Mouse (Mus musculus) lung, embryonic 15.5 days (tissue): ENCODE data around the gene Ppif. TPM values are rescaled to one million over a fixed set of nuclear protein-coding genes. Genes with fewer than 3 reads are reported as not detected.

Source experiments
- ATAC-seq: fragments of 200-750 bp; cut with Nextera tagmentation; 2 replicates; pipeline ENCODE4 v1.8.0; 2017; ENCODE audit warnings: moderate number of reproducible peaks, borderline replicate concordance; ENCODE audit not compliant: low FRiP score, low TSS enrichment; ENCODE audit errors: extremely low read depth
- H3K27ac ChIP-seq: fragments of 300-500 bp; sonication (generic); 2 replicates; pipeline ENCODE4 v1.5.1; 2015; ENCODE audit warnings: moderate library complexity, mild to moderate bottlenecking, inconsistent platforms
- H3K27me3 ChIP-seq: fragments of 300-500 bp; sonication (generic); 2 replicates; pipeline ENCODE4 v1.6.1; 2015; ENCODE audit warnings: inconsistent platforms
- H3K36me3 ChIP-seq: fragments of 300-500 bp; sonication (generic); 2 replicates; pipeline ENCODE4 v1.6.1; 2015; ENCODE audit warnings: inconsistent platforms
- H3K4me1 ChIP-seq: fragments of 300-500 bp; sonication (generic); 2 replicates; pipeline ENCODE4 v1.6.1; 2015; ENCODE audit warnings: inconsistent platforms
- H3K4me2 ChIP-seq: fragments of 300-500 bp; sonication (generic); 2 replicates; pipeline ENCODE4 v1.6.1; 2015; ENCODE audit warnings: inconsistent platforms, mild to moderate bottlenecking, moderate library complexity
- H3K4me3 ChIP-seq: fragments of 300-500 bp; sonication (generic); 2 replicates; pipeline ENCODE4 v1.5.1; 2015; ENCODE audit warnings: mild to moderate bottlenecking, inconsistent platforms
- H3K9ac ChIP-seq: fragments of 300-500 bp; sonication (generic); 2 replicates; pipeline ENCODE4 v1.6.1; 2015; ENCODE audit warnings: inconsistent platforms
- H3K9me3 ChIP-seq: fragments of 300-500 bp; sonication (generic); 2 replicates; pipeline ENCODE4 v1.6.1; 2016; ENCODE audit warnings: inconsistent platforms
- WGBS: fragments of 180-500 bp; shearing (Covaris S2); methylation state at CpG from one replicate; pipeline ENCODE4 v1.1.7; 2015; 5-methylcytosine and 5-hydroxymethylcytosine counted together
- polyA plus RNA-seq: library from polyadenylated mRNA; unstranded; fragments of >200 nt; fragmentation: Nextera tagmentation; extraction: Ambion mirVana; gene quantifications from 2 replicates; pipeline ENCODE4 v1.2.1, GENCODE M21; 2015

Ppif gene
- polyA plus RNA-seq, 1 experiment from 2014 or later, result 24.3 TPM

DNA sequence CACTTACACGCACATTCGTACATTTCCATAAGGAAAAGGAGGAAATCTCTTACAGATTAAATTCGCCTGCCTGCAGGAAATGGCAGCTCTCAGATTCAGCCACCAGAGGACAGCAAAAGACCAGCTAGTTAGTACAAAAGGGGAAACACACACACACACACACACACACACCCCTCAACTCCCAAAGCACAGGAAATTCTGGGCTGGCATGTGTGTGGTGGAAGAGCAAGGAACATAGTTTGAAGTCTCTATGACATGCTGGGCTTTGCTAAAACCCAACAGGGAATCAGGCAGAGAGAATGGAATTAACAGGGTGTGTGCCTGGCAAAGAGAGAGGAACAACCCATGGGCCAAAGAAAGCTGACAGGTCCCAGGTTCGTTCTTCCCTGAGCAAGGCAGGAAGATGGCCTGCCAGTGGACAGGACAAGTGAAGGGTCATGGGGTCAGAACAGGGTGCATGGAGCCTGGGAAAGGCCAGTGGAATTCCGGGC, 13.8 kb downstream of the Ppif start:
- no peaks in the 10 kb centered on the region for H3K36me3 ChIP-seq
- no peak overlapping the region for H3K9ac ChIP-seq
- no peaks in the 10 kb centered on the region for H3K27me3 ChIP-seq
- H3K27ac ChIP-seq, result peak overlapping the region; percentile 88
- no peak overlapping the region for H3K4me2 ChIP-seq
- peaks cover 45% of the 10 kb centered on the region for H3K4me1 ChIP-seq
- 33% methylated on average over 5 of the region's 5 CpGs for WGBS
- ATAC-seq, result no peak
- no peaks in the 10 kb centered on the region for H3K9me3 ChIP-seq
- H3K4me3 ChIP-seq, result no peak overlapping the region

DNA sequence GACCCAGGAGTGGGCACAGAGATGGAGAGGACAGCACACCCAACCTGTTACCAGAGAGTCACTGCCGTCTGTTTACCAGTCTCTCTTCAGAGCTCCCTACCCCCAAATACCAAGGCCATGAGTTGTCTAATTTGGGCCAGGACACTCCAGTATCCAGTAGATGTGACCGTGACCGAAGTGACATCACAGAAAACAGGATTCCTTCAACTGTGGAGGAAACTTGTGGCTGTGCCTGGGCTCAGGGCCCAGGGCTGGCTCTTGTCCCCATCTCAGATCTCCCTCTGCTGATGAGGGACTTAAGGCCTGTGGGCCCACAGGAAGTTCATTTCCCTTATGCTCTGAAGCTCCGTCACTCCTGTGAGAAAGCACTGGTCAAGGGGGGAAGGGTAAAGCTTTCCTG, 14.5 kb downstream of the Ppif start:
- H3K4me2 ChIP-seq, result no peak overlapping the region
- H3K36me3 ChIP-seq, result no peaks in the 10 kb centered on the region
- H3K4me3 ChIP-seq, result no peak overlapping the region
- no peaks in the 10 kb centered on the region for H3K27me3 ChIP-seq
- 30% methylated on average over 4 of the region's 4 CpGs for WGBS
- ATAC-seq, result peak; percentile 47
- peak overlapping the region; percentile 88 for H3K27ac ChIP-seq
- H3K4me1 ChIP-seq, result peaks cover 45% of the 10 kb centered on the region
- H3K9me3 ChIP-seq, result no peaks in the 10 kb centered on the region
- no peak overlapping the region for H3K9ac ChIP-seq

DNA sequence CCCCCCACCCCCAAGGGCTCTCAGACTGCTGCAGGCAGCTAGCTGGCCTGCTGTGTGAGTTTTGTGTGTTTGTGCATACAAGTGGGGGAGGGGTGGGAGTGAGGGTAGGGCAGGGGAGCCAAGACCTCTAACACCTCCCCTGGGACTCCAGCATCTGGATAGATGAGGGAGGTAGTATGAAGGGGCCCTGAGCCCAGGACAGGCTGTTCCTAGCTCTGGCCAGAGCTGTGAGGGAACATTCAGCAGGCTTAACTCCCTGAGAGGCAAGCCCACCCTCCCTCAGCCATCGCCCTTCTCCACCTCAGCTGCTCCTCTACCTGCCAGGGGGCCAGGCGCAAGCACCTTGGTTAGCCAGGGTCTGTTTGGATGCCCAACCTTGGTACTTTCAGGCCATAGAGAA, 15.0 kb downstream of the Ppif start:
- Histone ChIP-seq H3K4me1 (peaks cover 45% of the 10 kb centered on the region), H3K27me3 (no peaks in the 10 kb centered on the region), H3K27ac (peak overlapping the region; percentile 88), H3K9ac (no peak overlapping the region), H3K4me2 (no peak overlapping the region), H3K9me3 (no peaks in the 10 kb centered on the region), H3K36me3 (no peaks in the 10 kb centered on the region), H3K4me3 (no peak overlapping the region)
- 86% methylated on average over 2 of the region's 2 CpGs for WGBS
- ATAC-seq, result peak; percentile 6; the same call in 1 of the 2 replicates

DNA sequence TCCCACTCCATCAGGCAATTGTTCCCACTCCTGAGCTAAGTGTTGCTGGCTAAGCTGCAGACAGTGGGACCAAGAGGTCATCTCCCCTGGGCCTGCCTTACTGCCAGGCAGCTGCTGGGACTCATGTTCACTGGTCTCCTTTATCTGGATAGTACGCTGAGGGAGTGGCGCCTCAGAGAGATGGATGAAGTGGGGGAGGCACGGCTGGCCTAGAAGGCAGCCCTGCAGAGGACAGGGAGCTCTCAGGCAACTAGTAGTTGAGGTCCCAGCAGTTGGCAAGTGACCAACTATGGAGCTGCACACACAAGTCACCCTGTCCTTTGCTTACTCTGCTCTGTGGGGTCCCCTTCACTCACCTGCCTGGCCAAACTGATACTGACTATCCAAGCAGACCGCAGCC, 16.1 kb downstream of the Ppif start:
- Histone ChIP-seq H3K27ac (peak overlapping the region; percentile 88), H3K36me3 (peaks cover 4% of the 10 kb centered on the region; the same call in 1 of the 2 replicates), H3K4me2 (no peak overlapping the region), H3K27me3 (no peaks in the 10 kb centered on the region), H3K4me3 (no peak overlapping the region), H3K9me3 (no peaks in the 10 kb centered on the region), H3K4me1 (peaks cover 45% of the 10 kb centered on the region), H3K9ac (no peak overlapping the region)
- ATAC-seq, result peak; percentile 70
- 11% methylated on average over 4 of the region's 4 CpGs for WGBS

DNA sequence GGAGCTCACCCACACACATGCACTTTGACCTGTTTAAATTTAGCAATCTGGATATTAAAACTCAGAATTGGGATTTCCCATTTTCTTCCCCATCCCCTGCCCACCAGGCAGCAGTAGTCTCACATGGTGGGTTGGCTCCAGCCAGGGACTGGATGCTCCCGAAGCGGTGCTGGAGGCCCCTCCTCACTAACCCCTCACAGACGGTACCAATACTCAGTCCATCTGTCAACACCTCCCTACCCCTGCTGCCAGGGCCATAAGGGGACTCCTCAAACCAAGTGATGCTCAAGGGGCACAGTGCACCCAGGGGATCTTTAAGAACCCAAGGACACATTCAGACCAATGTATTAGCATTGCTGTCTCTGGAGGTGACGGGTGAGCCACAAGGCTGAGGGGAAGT, 16.7 kb downstream of the Ppif start:
- 0 out of 2 replicates have a peak, but pooled peaks have one; percentile 24 for ATAC-seq
- 45% methylated on average over 4 of the region's 4 CpGs for WGBS
- Histone ChIP-seq H3K4me3 (no peak overlapping the region), H3K4me1 (peaks cover 45% of the 10 kb centered on the region), H3K4me2 (no peak overlapping the region), H3K36me3 (peaks cover 5% of the 10 kb centered on the region; the same call in 1 of the 2 replicates), H3K9ac (no peak overlapping the region), H3K27me3 (no peaks in the 10 kb centered on the region), H3K27ac (peak overlapping the region; percentile 88), H3K9me3 (no peaks in the 10 kb centered on the region)

DNA sequence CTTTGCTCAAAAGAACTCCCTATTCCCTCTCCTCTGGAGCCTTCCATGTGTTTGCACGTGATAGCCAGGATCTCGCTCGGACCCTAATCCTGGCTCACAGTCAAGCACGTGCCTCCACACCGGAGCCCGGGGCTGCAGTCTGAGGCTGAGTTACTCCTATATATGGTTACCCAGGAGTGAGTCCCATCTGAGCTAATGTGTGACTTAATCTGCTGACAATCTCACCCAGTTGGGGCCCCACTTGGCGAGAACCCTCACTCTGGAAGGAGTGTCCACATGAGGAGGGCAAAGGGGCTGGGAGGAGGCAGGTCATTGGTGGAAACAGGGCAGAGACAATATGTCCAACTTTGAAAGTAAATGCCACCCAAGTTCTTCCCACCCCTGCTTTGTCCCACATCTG, 17.2 kb downstream of the Ppif start:
- Histone ChIP-seq H3K27me3 (no peaks in the 10 kb centered on the region), H3K4me2 (no peak overlapping the region), H3K9me3 (no peaks in the 10 kb centered on the region), H3K4me1 (peaks cover 45% of the 10 kb centered on the region), H3K27ac (peak overlapping the region; percentile 88), H3K4me3 (no peak overlapping the region), H3K36me3 (peaks cover 5% of the 10 kb centered on the region; the same call in 1 of the 2 replicates), H3K9ac (no peak overlapping the region)
- 20% methylated on average over 7 of the region's 7 CpGs for WGBS
- ATAC-seq, result no peak

DNA sequence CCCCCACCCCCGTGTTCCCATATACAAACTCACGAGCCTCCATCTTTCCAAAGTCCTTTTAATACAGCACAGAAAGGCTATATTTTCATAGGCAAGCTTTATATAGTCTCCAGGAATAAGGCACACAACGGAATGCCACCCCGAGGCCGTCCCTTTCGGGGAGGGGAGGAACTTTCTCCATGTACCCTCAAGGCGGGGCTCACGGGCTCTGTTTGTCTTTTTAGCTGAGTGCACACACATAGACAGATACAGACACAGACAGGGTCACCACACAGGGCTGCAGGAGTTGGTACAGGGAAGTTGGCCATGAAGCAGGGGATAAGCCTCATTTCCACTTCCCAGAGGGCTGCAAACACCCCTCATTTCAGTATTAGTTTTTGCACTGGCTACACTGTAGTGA, 17.6 kb downstream of the Ppif start:
- peaks cover 48% of the 10 kb centered on the region for H3K4me1 ChIP-seq
- ATAC-seq, result no peak
- no peaks in the 10 kb centered on the region for H3K9me3 ChIP-seq
- H3K9ac ChIP-seq, result no peak overlapping the region
- H3K4me3 ChIP-seq, result no peak overlapping the region
- H3K27ac ChIP-seq, result peak overlapping the region; percentile 88
- no peaks in the 10 kb centered on the region for H3K27me3 ChIP-seq
- WGBS, result 17% methylated on average over 8 of the region's 8 CpGs
- no peak overlapping the region for H3K4me2 ChIP-seq
- H3K36me3 ChIP-seq, result peaks cover 5% of the 10 kb centered on the region; the same call in 1 of the 2 replicates

DNA sequence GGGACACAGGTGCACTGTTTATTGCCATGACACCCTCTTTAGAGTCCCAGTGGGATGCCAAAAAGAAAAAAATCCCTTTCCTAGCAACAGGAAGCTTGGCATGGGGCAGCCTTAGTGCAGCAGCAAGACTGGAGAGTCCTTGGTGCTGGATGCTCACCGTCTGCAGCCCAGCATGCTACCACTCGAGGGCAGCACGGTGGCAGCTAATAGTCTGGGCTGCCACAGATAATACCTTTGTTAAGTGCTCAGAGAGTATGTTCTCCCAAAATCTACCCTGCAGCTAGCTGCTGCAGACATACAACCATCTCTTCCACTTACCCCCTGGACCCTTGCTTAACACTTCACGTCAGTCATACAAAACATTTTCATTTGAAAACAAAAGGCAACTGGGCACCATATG, 19.5 kb downstream of the Ppif start:
- Histone ChIP-seq H3K27ac (no peak overlapping the region), H3K4me1 (peaks cover 53% of the 10 kb centered on the region), H3K9ac (no peak overlapping the region), H3K27me3 (no peaks in the 10 kb centered on the region), H3K4me3 (no peak overlapping the region), H3K9me3 (no peaks in the 10 kb centered on the region), H3K36me3 (peaks cover 5% of the 10 kb centered on the region; the same call in 1 of the 2 replicates), H3K4me2 (no peak overlapping the region)
- 23% methylated on average over 4 of the region's 4 CpGs for WGBS
- ATAC-seq, result no peak

DNA sequence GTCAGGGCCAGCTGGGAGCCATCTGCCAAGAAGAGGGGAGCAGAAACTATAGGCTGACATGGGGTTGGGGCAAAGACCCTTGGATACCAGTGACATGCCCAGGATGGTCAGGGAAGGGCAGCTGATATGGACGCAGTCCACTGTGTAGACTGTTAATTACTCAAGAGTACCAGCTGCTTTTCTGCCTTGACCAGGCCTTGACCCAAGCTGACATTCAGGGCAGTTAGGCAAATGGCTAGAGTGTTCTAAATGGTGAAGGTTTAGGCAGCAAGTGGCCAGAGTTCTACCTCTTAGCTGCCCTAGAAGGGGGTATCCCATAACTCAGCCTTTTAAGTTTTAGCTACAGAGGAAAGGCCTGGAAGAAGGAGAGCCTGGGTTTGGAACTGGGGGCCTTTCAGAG, 22.6 kb downstream of the Ppif start:
- 68% methylated on average over 1 of the region's 1 CpGs for WGBS
- H3K9ac ChIP-seq, result no peak overlapping the region
- no peaks in the 10 kb centered on the region for H3K27me3 ChIP-seq
- no peak overlapping the region for H3K27ac ChIP-seq
- H3K4me2 ChIP-seq, result no peak overlapping the region
- peaks cover 36% of the 10 kb centered on the region for H3K4me1 ChIP-seq
- peaks cover 5% of the 10 kb centered on the region; the same call in 1 of the 2 replicates for H3K36me3 ChIP-seq
- H3K9me3 ChIP-seq, result no peaks in the 10 kb centered on the region
- no peak overlapping the region for H3K4me3 ChIP-seq
- no peak for ATAC-seq

DNA sequence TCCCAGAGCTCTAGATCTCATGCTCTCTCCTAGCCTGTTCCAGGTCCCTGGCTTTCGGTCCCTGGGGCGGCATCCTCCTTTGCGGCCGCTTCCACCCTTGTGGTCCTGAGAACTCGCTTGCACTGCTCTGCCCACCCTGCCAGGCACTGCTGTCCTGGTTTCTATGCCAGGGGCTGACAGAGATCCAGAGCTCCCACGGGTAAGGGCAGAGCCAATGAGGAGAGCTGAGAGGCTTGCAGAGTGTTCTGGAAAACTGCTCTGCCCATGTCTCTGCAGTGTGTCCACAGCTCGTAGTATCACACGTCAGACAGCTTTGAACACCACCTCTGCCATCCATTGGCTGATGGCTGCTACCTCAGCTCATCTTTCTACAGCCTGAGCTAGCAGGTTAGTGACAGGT, 23.8 kb downstream of the Ppif start:
- Histone ChIP-seq H3K27ac (peak overlapping the region; percentile 81; the same call in 1 of the 2 replicates), H3K27me3 (no peaks in the 10 kb centered on the region), H3K9ac (no peak overlapping the region), H3K9me3 (no peaks in the 10 kb centered on the region), H3K36me3 (peaks cover 5% of the 10 kb centered on the region; the same call in 1 of the 2 replicates), H3K4me3 (no peak overlapping the region), H3K4me1 (peaks cover 30% of the 10 kb centered on the region), H3K4me2 (no peak overlapping the region)
- 82% methylated on average over 8 of the region's 8 CpGs for WGBS
- ATAC-seq, result no peak

DNA sequence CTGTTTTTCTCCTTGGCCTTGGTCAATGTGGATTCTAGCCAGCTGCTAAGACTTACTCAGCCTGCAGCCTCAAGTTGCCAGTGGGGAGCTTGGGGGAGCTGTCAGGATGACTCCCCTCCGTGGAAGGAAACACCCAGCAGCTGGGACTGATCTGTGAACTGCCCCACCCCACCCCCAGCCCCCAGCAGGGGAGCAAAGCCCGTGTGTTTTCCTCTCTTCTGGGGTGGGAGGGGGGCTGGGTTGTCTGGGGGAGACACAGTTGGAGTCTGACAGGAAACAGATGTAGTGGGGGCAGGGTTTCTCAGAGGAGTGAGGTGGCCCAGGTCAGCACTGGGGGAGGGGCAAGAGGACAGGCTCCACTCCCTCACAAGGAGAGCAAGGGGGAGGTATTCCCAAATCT, 24.5 kb downstream of the Ppif start:
- 5% methylated on average over 2 of the region's 2 CpGs for WGBS
- no peaks in the 10 kb centered on the region for H3K9me3 ChIP-seq
- no peak overlapping the region for H3K9ac ChIP-seq
- peak overlapping the region; percentile 81 for H3K27ac ChIP-seq
- no peaks in the 10 kb centered on the region for H3K27me3 ChIP-seq
- H3K4me3 ChIP-seq, result no peak overlapping the region
- H3K4me2 ChIP-seq, result no peak overlapping the region
- peaks cover 30% of the 10 kb centered on the region for H3K4me1 ChIP-seq
- peaks cover 5% of the 10 kb centered on the region; the same call in 1 of the 2 replicates for H3K36me3 ChIP-seq
- ATAC-seq, result peak; percentile 86

DNA sequence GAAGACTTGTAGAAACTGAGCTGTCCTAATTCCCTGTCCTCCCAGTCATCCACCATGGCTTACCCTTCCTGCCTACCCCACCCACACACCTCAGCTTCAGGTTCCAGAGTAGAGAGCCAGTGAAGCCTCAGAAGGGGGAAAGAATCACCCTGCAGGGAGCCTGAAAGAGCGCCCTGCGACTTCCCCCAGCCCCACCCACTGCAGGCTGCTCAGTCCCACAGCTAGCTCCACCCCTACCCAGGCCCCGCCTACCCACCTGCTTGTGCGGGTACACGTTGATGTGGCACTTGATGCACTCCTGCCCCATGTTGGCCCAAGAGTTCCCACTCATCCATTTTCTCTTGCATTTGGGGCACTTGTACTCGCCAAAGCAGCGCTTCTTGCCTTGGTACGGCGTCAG, 25.4 kb downstream of the Ppif start:
- Histone ChIP-seq H3K4me2 (no peak overlapping the region), H3K9ac (no peak overlapping the region), H3K36me3 (peaks cover 5% of the 10 kb centered on the region; the same call in 1 of the 2 replicates), H3K4me3 (no peak overlapping the region), H3K27me3 (no peaks in the 10 kb centered on the region), H3K4me1 (peaks cover 34% of the 10 kb centered on the region), H3K27ac (peak overlapping the region; percentile 81), H3K9me3 (no peaks in the 10 kb centered on the region)
- no peak for ATAC-seq
- WGBS, result 59% methylated on average over 9 of the region's 9 CpGs
